Mouse (Mus musculus) cerebellum, adult 2 months (tissue): ENCODE data around the gene Polq.

Experiments
- CTCF ChIP-seq: fragments of 200-500 bp; IDR thresholded peaks from 2 replicates; pipeline ENCODE4 v1.5.1; 2011; ENCODE audit warnings: low read depth, mild to moderate bottlenecking, control low read depth, low read length, moderate library complexity, borderline replicate concordance; ENCODE audit not compliant: insufficient read depth
- POLR2A ChIP-seq: fragments of 200-500 bp; IDR thresholded peaks from 2 replicates; pipeline ENCODE4 v1.6.1; 2011; ENCODE audit warnings: low read length, control low read depth, borderline replicate concordance; ENCODE audit not compliant: insufficient read depth

GRCm38 (mm10) chr16:36989999-36990625 lies 21.5 kb upstream of the Polq start, which contains the start of gene Fbxo40:
- TF ChIP-seq CTCF (no peak), POLR2A (no peak)
